Mouse (Mus musculus) testis, adult 2 months (tissue): ENCODE results near the gene Msrb2. TPM values are rescaled to one million over a fixed set of nuclear protein-coding genes. Genes with fewer than 3 reads are reported as not detected.
A peak's percentile ranks its signal among the peaks of the same experiment; 100 is the strongest.

Experiments used
- H3K27ac ChIP-seq: fragments of 200-500 bp; 2 replicates; pipeline ENCODE4 v1.5.1; 2012; ENCODE audit warnings: low read depth, low read length; ENCODE audit not compliant: control insufficient read depth, insufficient read depth
- H3K27me3 ChIP-seq: fragments of 200-500 bp; 2 replicates; pipeline ENCODE4 v1.6.1; 2012; ENCODE audit warnings: mild to moderate bottlenecking, low read length, moderate library complexity; ENCODE audit not compliant: control insufficient read depth, insufficient read depth
- H3K36me3 ChIP-seq: fragments of 200-500 bp; 2 replicates; pipeline ENCODE4 v1.6.1; 2012; ENCODE audit warnings: mild to moderate bottlenecking, low read length; ENCODE audit not compliant: control insufficient read depth, insufficient read depth
- H3K4me1 ChIP-seq: fragments of 200-500 bp; 2 replicates; pipeline ENCODE4 v1.6.1; 2012; ENCODE audit warnings: low read length; ENCODE audit not compliant: control insufficient read depth, insufficient read depth
- H3K4me3 ChIP-seq: fragments of 200-500 bp; 2 replicates; pipeline ENCODE4 v1.5.1; 2012; ENCODE audit warnings: low read depth, mild to moderate bottlenecking, low read length, moderate library complexity, mixed read lengths; ENCODE audit not compliant: control insufficient read depth
- CTCF ChIP-seq: fragments of 200-500 bp; IDR thresholded peaks from 2 replicates; pipeline ENCODE4 v1.5.1; 2012; ENCODE audit warnings: low read depth, mild to moderate bottlenecking, inconsistent platforms, low read length, moderate library complexity; ENCODE audit not compliant: control insufficient read depth, insufficient read depth, insufficient replicate concordance
- POLR2A ChIP-seq: fragments of 200-500 bp; IDR thresholded peaks from 2 replicates; pipeline ENCODE4 v1.6.1; 2012; ENCODE audit warnings: low read depth, mild to moderate bottlenecking, inconsistent platforms, low read length, moderate library complexity; ENCODE audit not compliant: control insufficient read depth
- polyA plus RNA-seq: library from polyadenylated mRNA; depleted of rRNA; stranded (reverse); fragments of >200 nt; gene quantifications from 2 replicates; pipeline ENCODE4 v1.2.3, GENCODE M21; 2012

The Msrb2 gene
- polyA plus RNA-seq, 1 experiment: 8.4 TPM

DNA sequence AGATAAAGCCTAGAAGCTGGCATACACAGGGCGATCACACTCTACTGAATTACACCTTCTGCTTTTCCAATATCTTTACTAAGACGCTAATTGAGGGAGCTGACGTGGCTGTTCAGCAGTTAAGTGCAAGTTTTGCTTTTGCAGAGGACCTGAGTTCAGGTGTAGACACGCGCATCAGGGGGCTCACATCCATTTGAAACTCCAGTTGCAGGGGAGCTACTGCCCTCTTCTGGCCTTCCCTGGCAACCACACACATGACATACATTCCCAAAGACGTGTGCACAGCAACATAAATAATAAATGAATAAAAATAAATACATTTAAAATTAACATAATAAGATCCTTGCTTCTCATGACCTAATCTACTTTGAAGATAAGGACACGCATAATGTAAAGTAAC lies 2.5 kb downstream of the Msrb2 start:
- peak; percentile 31; the same call in 1 of the 2 replicates for TF ChIP-seq CTCF
- TF ChIP-seq POLR2A: no peak
- H3K27ac ChIP-seq: no peak overlapping the region
- no peaks in the 10 kb centered on the region for H3K4me1 ChIP-seq
- no peaks in the 10 kb centered on the region for H3K27me3 ChIP-seq
- H3K4me3 ChIP-seq: no peak overlapping the region
- H3K36me3 ChIP-seq: no peaks in the 10 kb centered on the region

DNA sequence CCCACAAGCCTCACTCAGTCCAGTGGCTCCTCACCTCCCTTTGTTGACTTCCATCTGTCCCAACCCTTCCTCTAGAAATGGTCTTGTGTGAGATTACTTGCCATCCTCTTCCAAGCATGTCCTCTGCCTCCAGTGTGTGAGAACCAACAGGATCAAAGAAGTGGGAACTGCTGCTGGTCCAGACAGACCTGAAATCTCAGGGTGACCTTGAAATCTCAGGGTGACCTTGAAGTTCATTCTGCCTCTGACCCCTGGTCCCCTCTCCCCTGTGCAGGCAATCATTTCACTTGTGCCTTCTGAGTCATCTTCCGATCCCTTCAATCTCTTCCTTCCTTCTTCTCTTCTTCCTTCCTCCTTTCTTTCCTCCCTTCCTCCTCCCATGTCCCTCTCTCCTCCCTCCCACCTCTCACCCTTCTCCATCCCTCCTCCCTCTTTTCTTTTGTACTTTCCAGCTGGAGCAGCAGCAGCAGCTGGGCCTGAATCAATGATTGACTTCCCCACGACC lies 9.3 kb downstream of the Msrb2 start:
- no peak overlapping the region for H3K4me3 ChIP-seq
- H3K27me3 ChIP-seq: no peaks in the 10 kb centered on the region
- no peak for TF ChIP-seq POLR2A
- no peak for TF ChIP-seq CTCF
- H3K36me3 ChIP-seq: no peaks in the 10 kb centered on the region
- no peaks in the 10 kb centered on the region for H3K4me1 ChIP-seq
- no peak overlapping the region for H3K27ac ChIP-seq

DNA sequence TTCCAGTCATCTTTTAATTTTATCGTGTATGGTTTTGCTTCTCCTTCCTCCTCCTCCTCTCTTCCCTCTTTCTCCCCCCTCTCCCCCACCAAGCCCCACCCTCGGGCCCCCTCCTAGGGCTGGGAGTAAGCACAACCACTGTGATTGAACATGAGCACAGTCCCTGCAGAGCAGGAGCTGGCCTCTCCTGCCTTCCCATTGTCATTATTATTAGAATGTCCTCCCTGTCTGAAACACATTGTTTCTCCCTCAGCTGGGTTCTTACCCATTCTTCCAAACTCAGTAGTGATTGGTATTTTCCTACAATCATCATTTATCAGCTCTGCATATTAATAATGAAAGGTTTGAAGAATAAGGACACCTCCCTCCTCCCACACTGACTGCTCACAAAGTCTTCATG lies 9.7 kb downstream of the Msrb2 start:
- TF ChIP-seq POLR2A: no peak
- no peak for TF ChIP-seq CTCF
- no peaks in the 10 kb centered on the region for H3K27me3 ChIP-seq
- no peaks in the 10 kb centered on the region for H3K4me1 ChIP-seq
- H3K4me3 ChIP-seq: no peak overlapping the region
- no peak overlapping the region for H3K27ac ChIP-seq
- no peaks in the 10 kb centered on the region for H3K36me3 ChIP-seq

DNA sequence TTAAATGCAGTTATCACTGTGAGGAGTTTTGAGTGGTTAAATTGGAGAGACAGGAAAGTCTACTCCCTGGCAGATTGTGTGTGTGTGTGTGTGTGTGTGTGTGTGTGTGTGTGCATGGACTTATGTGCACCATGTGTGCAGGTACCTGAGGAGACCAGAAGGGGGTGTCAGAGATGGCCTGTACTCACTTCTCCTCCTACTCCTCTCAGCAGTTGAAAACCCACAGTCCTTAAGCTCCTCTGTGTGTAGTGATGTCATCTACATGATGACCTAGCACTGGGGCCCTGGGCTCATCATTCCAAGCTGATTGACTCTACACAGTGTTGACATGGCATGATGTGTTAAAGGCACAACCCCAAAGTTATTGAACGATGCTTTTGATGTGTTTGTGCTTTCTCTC lies 11.0 kb downstream of the Msrb2 start:
- Histone ChIP-seq H3K36me3 (no peaks in the 10 kb centered on the region), H3K4me1 (no peaks in the 10 kb centered on the region), H3K27ac (no peak overlapping the region), H3K27me3 (no peaks in the 10 kb centered on the region), H3K4me3 (no peak overlapping the region)
- no peak for TF ChIP-seq CTCF
- no peak for TF ChIP-seq POLR2A

DNA sequence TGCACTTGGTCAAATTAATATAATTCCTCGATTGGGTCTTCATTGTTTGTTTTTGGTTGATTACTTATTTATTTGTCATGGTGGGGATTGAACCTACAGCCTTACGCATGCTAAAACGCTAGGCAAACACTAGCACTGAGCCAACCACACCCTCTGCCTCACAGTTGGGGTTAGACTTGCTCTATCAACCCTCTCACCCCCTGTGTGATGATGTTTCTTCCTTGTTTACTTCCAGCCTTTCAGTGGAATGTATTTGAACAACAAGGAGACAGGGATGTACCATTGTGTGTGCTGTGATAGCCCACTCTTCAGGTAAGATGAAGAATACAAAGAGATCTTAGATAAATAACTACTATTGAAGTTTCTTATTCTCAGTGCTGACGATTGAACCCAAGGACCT lies 11.8 kb downstream of the Msrb2 start:
- TF ChIP-seq POLR2A (no peak), CTCF (no peak)
- Histone ChIP-seq H3K4me1 (no peaks in the 10 kb centered on the region), H3K27ac (no peak overlapping the region), H3K36me3 (no peaks in the 10 kb centered on the region), H3K27me3 (no peaks in the 10 kb centered on the region), H3K4me3 (no peak overlapping the region)

DNA sequence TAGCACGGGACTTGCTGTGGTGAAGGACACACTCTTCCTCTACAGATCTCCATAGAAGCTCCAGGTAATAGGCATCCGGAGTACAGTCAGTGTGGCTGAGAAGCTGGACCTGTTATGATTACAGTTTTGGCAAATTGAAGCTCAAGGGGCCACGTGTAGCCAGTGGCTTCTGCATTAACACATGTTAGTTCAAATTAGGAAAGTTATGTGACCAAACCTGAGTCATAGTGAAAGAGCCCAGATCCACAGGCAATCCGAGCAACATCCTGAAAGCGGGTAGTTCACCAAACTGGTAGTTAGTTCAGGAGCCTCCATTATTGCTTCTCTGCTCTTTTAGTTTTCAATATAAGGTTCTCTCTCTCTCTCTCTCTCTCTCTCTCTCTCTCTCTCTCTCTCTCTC lies 14.5 kb downstream of the Msrb2 start:
- Histone ChIP-seq H3K27me3 (no peaks in the 10 kb centered on the region), H3K36me3 (no peaks in the 10 kb centered on the region), H3K27ac (no peak overlapping the region), H3K4me1 (no peaks in the 10 kb centered on the region), H3K4me3 (no peak overlapping the region)
- no peak for TF ChIP-seq POLR2A
- TF ChIP-seq CTCF: no peak

DNA sequence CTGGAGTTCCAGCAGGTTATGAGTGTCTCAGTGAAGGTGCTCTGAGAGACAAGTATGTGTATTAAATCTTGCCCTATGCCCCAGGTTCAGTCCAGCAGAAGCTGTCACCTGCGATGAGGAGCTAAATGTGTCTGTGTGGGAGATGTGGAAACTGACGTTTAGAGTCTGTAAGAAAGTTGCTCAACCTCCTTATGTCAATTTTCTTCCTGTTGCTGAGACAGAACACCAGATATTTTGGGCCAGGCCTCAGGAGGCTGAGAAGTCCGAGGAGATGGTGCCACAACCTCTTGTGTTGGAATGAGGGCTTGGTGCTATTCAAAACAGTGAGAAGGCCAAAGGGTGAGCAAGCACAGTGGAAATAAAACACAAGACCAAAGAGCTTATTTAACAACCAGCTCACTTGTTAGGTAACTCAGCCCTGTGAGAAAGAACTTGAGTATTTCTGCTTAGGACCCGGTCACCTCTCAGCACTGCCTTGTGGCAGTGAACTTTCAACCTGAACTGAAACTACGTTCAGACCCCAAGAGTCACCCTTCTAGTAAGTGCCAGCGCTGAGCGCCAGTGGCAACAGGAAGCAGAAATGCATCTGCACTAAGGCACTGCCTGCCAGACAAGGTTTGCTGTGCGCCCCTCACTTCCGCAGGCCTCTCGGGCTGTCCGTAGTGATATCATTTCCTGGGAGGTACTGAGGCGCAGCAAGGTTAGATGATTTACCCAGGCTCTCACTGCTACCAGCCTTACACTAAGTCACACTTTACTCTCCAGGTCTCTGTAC lies 17.3 kb downstream of the Msrb2 start:
- TF ChIP-seq CTCF (no peak), POLR2A (no peak)
- no peak overlapping the region for H3K4me3 ChIP-seq
- no peaks in the 10 kb centered on the region for H3K27me3 ChIP-seq
- no peaks in the 10 kb centered on the region for H3K36me3 ChIP-seq
- no peak overlapping the region for H3K27ac ChIP-seq
- no peaks in the 10 kb centered on the region for H3K4me1 ChIP-seq
